Mouse (Mus musculus) lung, embryonic 14.5 days (tissue): ENCODE data around the gene Mapkapk3. TPM values are rescaled to one million over a fixed set of nuclear protein-coding genes. Genes with fewer than 3 reads are reported as not detected.

Experiments
- ATAC-seq: fragments of 200-750 bp; cut with Nextera tagmentation; 2 replicates; pipeline ENCODE4 v1.8.0; 2017; ENCODE audit warnings: mild to moderate bottlenecking, moderate TSS enrichment, moderate library complexity; ENCODE audit not compliant: insufficient read depth
- DNase-seq: peaks from one replicate; pipeline ENCODE4 v3.0.0-alpha.2; 2015
- H3K27ac ChIP-seq: fragments of 300-500 bp; sonication (generic); 2 replicates; pipeline ENCODE4 v1.5.1; 2014; ENCODE audit warnings: low read depth, mild to moderate bottlenecking, moderate library complexity
- H3K27me3 ChIP-seq: fragments of 300-500 bp; sonication (generic); 2 replicates; pipeline ENCODE4 v1.6.1; 2014; ENCODE audit warnings: low read length, control low read depth; ENCODE audit not compliant: insufficient read depth
- H3K36me3 ChIP-seq: fragments of 300-500 bp; sonication (generic); 2 replicates; pipeline ENCODE4 v1.6.1; 2014; ENCODE audit warnings: control low read depth; ENCODE audit not compliant: insufficient read depth
- H3K4me1 ChIP-seq: fragments of 300-500 bp; sonication (generic); 2 replicates; pipeline ENCODE4 v1.6.1; 2014; ENCODE audit warnings: antibody characterized with exemption, control low read depth; ENCODE audit not compliant: insufficient read depth
- H3K4me2 ChIP-seq: fragments of 300-500 bp; sonication (generic); 2 replicates; pipeline ENCODE4 v1.6.1; 2014; ENCODE audit warnings: mild to moderate bottlenecking
- H3K4me3 ChIP-seq: fragments of 300-500 bp; sonication (generic); 2 replicates; pipeline ENCODE4 v1.5.1; 2014; ENCODE audit warnings: low read depth, low read length
- H3K9ac ChIP-seq: fragments of 300-500 bp; sonication (generic); 2 replicates; pipeline ENCODE4 v1.6.1; 2014
- H3K9me3 ChIP-seq: fragments of 300-500 bp; sonication (generic); 2 replicates; pipeline ENCODE4 v1.6.1; 2016; ENCODE audit warnings: low read depth, low read length, control low read depth
- CTCF ChIP-seq: IDR thresholded peaks from 2 replicates; pipeline ENCODE4 v1.5.1; 2016; ENCODE audit warnings: antibody characterized with exemption, low read depth
- WGBS: fragments of 180-500 bp; shearing (Covaris S2); extraction: QIAGEN DNeasy Blood & Tissue Kit; methylation state at CpG from one replicate; pipeline ENCODE4 v1.1.7; 2014; 5-methylcytosine and 5-hydroxymethylcytosine counted together
- polyA plus RNA-seq: library from polyadenylated mRNA; unstranded; fragments of >200 nt; fragmentation: Nextera tagmentation; extraction: Ambion mirVana; gene quantifications from 2 replicates; pipeline ENCODE4 v1.2.1, GENCODE M21; 2014

The Mapkapk3 gene
- polyA plus RNA-seq, 1 experiment from 2014 or later: 8.3 TPM

DNA sequence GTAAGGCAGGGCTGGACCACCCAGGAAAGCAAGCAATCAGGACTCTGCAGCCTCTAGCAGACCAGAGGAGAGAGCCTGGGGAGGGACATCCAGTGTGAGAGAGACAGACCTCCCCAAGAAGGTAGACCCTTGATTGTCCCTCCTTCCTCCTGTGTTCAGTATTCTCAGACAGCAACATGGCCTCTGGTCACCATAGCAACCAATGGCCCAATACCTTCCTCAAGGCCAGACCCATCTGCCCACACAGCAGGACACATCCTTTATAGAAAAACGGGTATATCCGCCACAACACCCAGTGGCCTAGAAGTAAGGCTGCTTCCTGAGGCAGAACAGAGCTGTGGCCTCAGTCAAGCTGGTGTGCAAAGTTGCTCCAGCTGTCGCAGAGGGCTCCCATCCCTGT, 34.1 kb downstream of the Mapkapk3 start:
- H3K27me3 ChIP-seq: no peaks in the 10 kb centered on the region
- H3K9ac ChIP-seq: no peak overlapping the region
- no peak for TF ChIP-seq CTCF
- WGBS: 69% methylated on average over 3 of the region's 3 CpGs
- DNase-seq (no peak), ATAC-seq (no peak)
- H3K36me3 ChIP-seq: no peaks in the 10 kb centered on the region
- no peaks in the 10 kb centered on the region; the same call in 1 of the 2 replicates for H3K4me1 ChIP-seq
- H3K4me2 ChIP-seq: no peak overlapping the region
- H3K27ac ChIP-seq: no peak overlapping the region
- no peaks in the 10 kb centered on the region for H3K9me3 ChIP-seq
- no peak overlapping the region for H3K4me3 ChIP-seq

DNA sequence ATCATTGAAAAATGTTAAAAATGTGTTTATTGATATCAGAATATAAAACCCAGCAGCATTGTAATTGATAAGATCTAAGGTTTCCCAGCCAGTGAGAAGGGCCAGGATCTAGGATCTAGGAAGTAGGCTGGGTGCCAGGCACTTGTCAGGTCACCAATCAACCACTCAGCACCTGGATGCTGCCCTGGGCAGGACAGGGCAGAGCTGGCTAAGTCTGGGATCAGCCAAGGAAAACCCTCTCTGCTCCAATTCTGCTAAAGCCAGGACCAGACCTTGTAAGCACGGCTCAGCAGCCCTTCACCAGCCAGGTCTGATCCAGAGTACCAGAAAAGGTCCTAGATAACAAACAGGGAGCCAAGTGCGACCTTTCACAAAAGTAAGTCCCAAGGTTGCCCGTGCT, 34.8 kb downstream of the Mapkapk3 start:
- ATAC-seq (no peak), DNase-seq (no peak)
- no peaks in the 10 kb centered on the region for H3K27me3 ChIP-seq
- H3K4me3 ChIP-seq: no peak overlapping the region
- no peak overlapping the region for H3K4me2 ChIP-seq
- H3K9me3 ChIP-seq: no peaks in the 10 kb centered on the region
- no peak overlapping the region for H3K9ac ChIP-seq
- H3K4me1 ChIP-seq: no peaks in the 10 kb centered on the region; the same call in 1 of the 2 replicates
- H3K36me3 ChIP-seq: no peaks in the 10 kb centered on the region
- TF ChIP-seq CTCF: no peak
- 73% methylated on average over 3 of the region's 3 CpGs for WGBS
- no peak overlapping the region for H3K27ac ChIP-seq

DNA sequence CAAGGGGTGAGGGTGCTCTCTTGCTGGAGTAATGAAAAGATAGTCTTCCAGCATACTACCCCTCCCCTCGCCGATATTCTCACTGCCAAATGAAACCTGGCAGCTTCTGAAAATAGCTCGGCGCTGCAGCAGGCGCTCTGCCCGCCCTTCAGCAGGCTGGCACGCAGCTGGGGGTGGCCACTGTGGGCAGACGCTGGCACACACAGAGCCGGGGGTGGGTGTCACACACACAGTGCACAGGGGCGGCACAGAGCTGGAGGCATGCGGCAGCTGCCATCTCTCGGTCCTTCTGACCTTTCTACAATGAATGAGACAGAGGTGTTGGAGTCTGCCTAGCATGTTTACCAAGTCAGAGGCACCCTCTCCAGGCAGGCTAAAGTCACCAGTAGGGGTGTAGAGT, 35.2 kb downstream of the Mapkapk3 start:
- DNase-seq (no peak), ATAC-seq (no peak)
- Histone ChIP-seq H3K4me3 (no peak overlapping the region), H3K4me1 (no peaks in the 10 kb centered on the region; the same call in 1 of the 2 replicates), H3K9me3 (no peaks in the 10 kb centered on the region), H3K27me3 (no peaks in the 10 kb centered on the region), H3K27ac (no peak overlapping the region), H3K36me3 (no peaks in the 10 kb centered on the region), H3K4me2 (no peak overlapping the region), H3K9ac (no peak overlapping the region)
- 59% methylated on average over 12 of the region's 12 CpGs for WGBS
- TF ChIP-seq CTCF: no peak

DNA sequence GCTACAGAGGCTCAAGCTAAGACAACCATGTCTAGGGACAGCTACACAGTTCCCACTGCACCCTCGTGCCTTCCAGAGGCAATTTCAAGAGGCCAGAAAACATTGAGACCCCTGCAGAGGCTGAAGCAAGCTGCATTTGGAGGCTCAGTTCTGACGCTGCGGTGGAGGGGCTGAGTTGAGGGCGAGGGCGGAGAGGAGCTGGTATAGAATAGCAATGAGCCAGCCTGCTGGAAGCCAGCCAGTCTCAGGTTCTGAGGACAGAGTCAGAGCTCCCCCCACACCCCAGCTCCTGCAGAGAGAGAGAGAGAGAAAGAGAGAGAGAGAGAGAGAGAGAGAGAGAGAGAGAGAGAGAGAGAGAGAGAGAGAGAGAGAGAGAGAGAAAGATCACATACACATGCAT, 37.5 kb downstream of the Mapkapk3 start:
- no peaks in the 10 kb centered on the region for H3K36me3 ChIP-seq
- H3K4me2 ChIP-seq: no peak overlapping the region
- no peaks in the 10 kb centered on the region for H3K9me3 ChIP-seq
- TF ChIP-seq CTCF: no peak
- no peaks in the 10 kb centered on the region; the same call in 1 of the 2 replicates for H3K4me1 ChIP-seq
- WGBS: 24% methylated on average over 5 of the region's 5 CpGs
- ATAC-seq (no peak), DNase-seq (no peak)
- no peak overlapping the region for H3K4me3 ChIP-seq
- H3K27me3 ChIP-seq: no peaks in the 10 kb centered on the region
- H3K27ac ChIP-seq: no peak overlapping the region
- no peak overlapping the region for H3K9ac ChIP-seq

DNA sequence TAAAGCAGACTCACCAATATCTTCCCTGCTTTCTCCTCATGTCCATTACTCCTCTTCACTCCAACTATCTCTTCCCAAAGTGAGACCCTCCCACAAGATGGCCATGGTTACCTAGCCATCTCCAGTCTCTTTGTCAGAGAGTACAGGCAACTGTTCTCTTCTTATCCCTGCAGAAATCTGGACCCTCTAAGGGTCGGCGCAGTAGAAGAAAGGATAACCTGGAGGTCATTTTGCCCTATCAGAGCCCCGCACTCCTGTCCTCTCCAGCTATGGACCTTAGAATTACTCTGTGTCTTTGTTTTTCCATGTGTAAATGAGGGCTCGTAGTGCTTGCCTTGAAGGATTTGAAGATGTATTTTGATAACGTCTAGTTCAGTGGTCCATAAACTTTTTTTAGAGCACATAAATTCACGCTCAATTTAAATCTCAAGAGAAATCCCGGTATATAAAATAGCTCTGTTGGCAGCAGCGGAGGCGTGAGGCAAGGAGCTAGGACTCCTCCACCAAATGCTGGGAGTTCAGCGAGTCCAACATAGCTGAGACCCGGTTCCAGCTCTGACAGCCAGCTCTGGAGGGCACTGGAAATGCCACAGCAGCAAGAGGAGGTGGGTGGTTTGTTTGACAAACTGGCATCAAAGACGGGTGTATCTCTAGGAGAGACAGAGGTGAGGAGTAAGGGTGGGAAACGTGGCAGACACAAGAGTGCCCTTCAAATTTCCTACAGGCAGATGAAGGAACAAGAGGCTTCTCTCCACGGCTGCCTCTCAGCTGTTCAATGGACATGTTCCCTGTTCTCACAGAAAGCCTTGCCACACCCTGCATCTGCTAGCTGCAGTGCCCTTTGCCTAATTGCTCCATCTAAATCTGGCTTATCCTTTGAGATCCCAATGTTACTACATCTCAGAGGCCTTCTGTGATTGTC, 39.0 kb downstream of the Mapkapk3 start:
- no peak for TF ChIP-seq CTCF
- H3K36me3 ChIP-seq: no peaks in the 10 kb centered on the region
- no peaks in the 10 kb centered on the region; the same call in 1 of the 2 replicates for H3K4me1 ChIP-seq
- H3K27ac ChIP-seq: no peak overlapping the region
- H3K9me3 ChIP-seq: no peaks in the 10 kb centered on the region
- ATAC-seq (no peak), DNase-seq (no peak)
- no peak overlapping the region for H3K9ac ChIP-seq
- WGBS: 72% methylated on average over 14 of the region's 14 CpGs
- no peak overlapping the region for H3K4me2 ChIP-seq
- no peak overlapping the region for H3K4me3 ChIP-seq
- H3K27me3 ChIP-seq: no peaks in the 10 kb centered on the region

DNA sequence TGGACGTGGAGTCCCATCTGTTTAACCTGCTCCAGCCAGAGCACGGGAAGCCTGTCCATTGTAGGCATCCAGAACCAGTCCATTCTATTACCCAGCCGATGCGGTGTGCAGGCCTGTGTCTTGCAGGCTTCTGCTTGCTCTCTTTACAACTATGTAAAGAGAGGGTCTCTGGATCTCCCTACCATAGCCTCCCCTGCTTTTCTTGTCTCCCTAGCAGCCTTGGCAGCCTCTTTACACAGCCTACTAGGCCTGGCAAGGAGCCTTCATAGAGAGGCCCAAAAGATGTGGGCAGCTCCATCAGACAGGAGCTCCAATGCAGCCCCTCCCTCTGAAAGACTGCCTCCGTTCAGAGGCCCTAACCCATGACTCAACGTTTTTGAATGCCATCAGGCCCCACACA, 40.5 kb downstream of the Mapkapk3 start:
- H3K27me3 ChIP-seq: no peaks in the 10 kb centered on the region
- no peak overlapping the region for H3K9ac ChIP-seq
- 71% methylated on average over 6 of the region's 6 CpGs for WGBS
- H3K4me3 ChIP-seq: no peak overlapping the region
- ATAC-seq (no peak), DNase-seq (no peak)
- no peak overlapping the region for H3K27ac ChIP-seq
- H3K4me1 ChIP-seq: no peaks in the 10 kb centered on the region
- no peaks in the 10 kb centered on the region for H3K9me3 ChIP-seq
- no peaks in the 10 kb centered on the region for H3K36me3 ChIP-seq
- TF ChIP-seq CTCF: no peak
- no peak overlapping the region for H3K4me2 ChIP-seq

DNA sequence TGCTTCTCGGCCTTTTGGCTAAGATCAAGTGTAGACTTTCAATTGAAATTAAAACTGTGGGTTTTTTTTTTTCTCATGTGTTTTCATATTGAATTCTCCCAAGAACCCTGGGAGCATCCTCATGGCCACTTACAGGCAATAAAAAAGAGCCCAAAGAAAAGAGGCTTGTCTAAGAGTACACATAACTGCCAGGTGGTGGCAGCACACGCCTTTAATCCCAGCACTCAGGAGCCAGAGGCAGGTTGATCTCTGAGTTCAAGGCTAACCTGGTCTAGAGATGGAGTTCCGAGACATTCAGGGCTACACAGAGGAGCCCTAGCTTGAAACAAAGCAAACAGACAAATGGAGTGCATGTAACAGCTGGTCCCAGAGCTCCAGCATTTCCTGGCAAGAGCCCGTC, 43.5 kb downstream of the Mapkapk3 start:
- peak; percentile 42 for DNase-seq
- Histone ChIP-seq H3K27ac (no peak overlapping the region), H3K4me1 (no peaks in the 10 kb centered on the region), H3K9me3 (no peaks in the 10 kb centered on the region), H3K36me3 (no peaks in the 10 kb centered on the region), H3K27me3 (no peaks in the 10 kb centered on the region), H3K4me2 (no peak overlapping the region), H3K9ac (no peak overlapping the region), H3K4me3 (no peak overlapping the region)
- ATAC-seq: no peak
- 50% methylated on average over 4 of the region's 4 CpGs for WGBS
- peak; percentile 44 for TF ChIP-seq CTCF
